Mouse (Mus musculus) CH12.LX (cell line): Measurements from ENCODE around the gene Daam1.

Experiments used
- CTCF ChIP-seq, 2 experiments: IDR thresholded peaks in 1 of 2; conservative IDR thresholded peaks in 1 of 2; 2 replicates each; pipeline ENCODE4 v1.5.1; 2011 to 2012; ENCODE audit warnings: low read depth in 2 of 2, low read length in 2 of 2, improper control_type of control experiment in 1 of 2, inconsistent platforms in 1 of 2, mild to moderate bottlenecking in 1 of 2, moderate library complexity in 1 of 2
- UBTF ChIP-seq: IDR thresholded peaks from 2 replicates; pipeline ENCODE4 v1.6.1; 2012; ENCODE audit warnings: low read depth, mild to moderate bottlenecking, inconsistent platforms, low read length, improper control_type of control experiment, moderate library complexity
- USF1 ChIP-seq: IDR thresholded peaks from 2 replicates; pipeline ENCODE4 v1.6.1; 2014; ENCODE audit warnings: low read depth, mild to moderate bottlenecking, inconsistent platforms, low read length, improper control_type of control experiment

GRCm38 (mm10) chr12:71919156-71919555 is 88.3 kb downstream of the Daam1 start:
- TF ChIP-seq CTCF (conservative IDR thresholded peaks at IDR 0.05 in 1 of 2, IDR thresholded peaks at IDR 0.05 in 1 of 2; ENCODE audit: low read depth in 2 of 2, low read length in 2 of 2) (no peak), USF1 (no peak), UBTF (no peak)
